In genomic region chr6:47857241-47857640, GRCm38 (mm10) we compare ENCODE assay signal across 7 mouse cellular contexts.
"Had no signal": no experiment of that assay in that cellular context is flagged by ENCODE, and none has a peak within 500 bp of the region (broad histone marks: within the 10 kb centered on the region; RNA-seq: fewer than 3 reads in every experiment).

No protein-coding gene starts in this region.

- DNase-seq: lung, adult 2 months; lung, postnatal 14 days; lung, postnatal 36 days; right cerebral cortex, postnatal 14 days; thymus, adult 2 months; thymus, postnatal 25 days; thymus, postnatal 4 days had no signal
